Mouse (Mus musculus) olfactory bulb, adult 2 months (tissue): ENCODE results near the gene Ankrd17. TPM values are rescaled to one million over a fixed set of nuclear protein-coding genes. Genes with fewer than 3 reads are reported as not detected.
"Not testable (repeated sequence)": the region's sequence is repeated elsewhere in the genome, so short reads cannot be mapped to it uniquely, and the experiment has no call there.

Experiments
- H3K27ac ChIP-seq: fragments of 200-500 bp; 2 replicates; pipeline ENCODE4 v1.5.1; 2012; ENCODE audit warnings: low read depth, low read length; ENCODE audit not compliant: insufficient read depth
- H3K4me1 ChIP-seq: fragments of 200-500 bp; 2 replicates; pipeline ENCODE4 v1.6.1; 2012; ENCODE audit warnings: low read length; ENCODE audit not compliant: control insufficient read depth, insufficient read depth
- H3K4me3 ChIP-seq: fragments of 200-500 bp; 2 replicates; pipeline ENCODE4 v1.5.1; 2012; ENCODE audit warnings: mild to moderate bottlenecking, low read depth, low read length, moderate library complexity; ENCODE audit not compliant: insufficient read depth
- CTCF ChIP-seq: fragments of 200-500 bp; IDR thresholded peaks from 2 replicates; pipeline ENCODE4 v1.5.1; 2012; ENCODE audit warnings: low read depth, mild to moderate bottlenecking, low read length, moderate library complexity; ENCODE audit not compliant: insufficient read depth
- POLR2A ChIP-seq: fragments of 200-500 bp; IDR thresholded peaks from 2 replicates; pipeline ENCODE4 v1.6.1; 2012; ENCODE audit warnings: mild to moderate bottlenecking, low read depth, low read length, moderate library complexity; ENCODE audit not compliant: insufficient read depth
- WGBS: fragments of 180-500 bp; shearing (Covaris S2); methylation state at CpG from one replicate; pipeline ENCODE4 v1.1.7; 2018; 5-methylcytosine and 5-hydroxymethylcytosine counted together
- polyA plus RNA-seq: library from polyadenylated mRNA; stranded (reverse); fragments of >200 nt; gene quantifications from 2 replicates; pipeline ENCODE4 v1.2.4, GENCODE M21; 2012; ENCODE audit warnings: low replicate concordance; ENCODE audit not compliant: missing spikeins, insufficient read depth, insufficient read length

Ankrd17 gene
- polyA plus RNA-seq, 1 experiment, result not detected

DNA sequence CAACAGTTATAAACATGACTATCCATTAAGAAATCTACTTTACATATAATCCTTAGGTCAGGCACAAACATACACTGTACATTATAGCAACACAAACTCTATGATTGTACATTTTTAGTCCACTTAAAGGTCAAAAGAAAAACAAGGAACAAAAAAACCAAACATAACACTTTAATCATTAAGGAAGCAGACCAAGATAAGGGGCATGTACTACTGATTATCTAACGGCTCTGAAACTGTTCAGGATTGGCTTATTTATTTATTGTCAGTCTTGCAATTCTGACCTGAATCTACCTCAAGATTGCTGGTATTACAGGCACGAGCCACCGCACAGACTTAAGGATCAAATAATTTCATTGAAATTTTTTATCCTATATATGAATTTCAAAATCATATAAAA is 87.0 kb downstream of the Ankrd17 start:
- TF ChIP-seq CTCF (no peak), POLR2A (no peak)
- H3K27ac ChIP-seq, result no peak overlapping the region
- H3K4me1 ChIP-seq, result no peaks in the 10 kb centered on the region
- H3K4me3 ChIP-seq, result no peak overlapping the region
- 85% methylated on average over 3 of the region's 3 CpGs for WGBS

DNA sequence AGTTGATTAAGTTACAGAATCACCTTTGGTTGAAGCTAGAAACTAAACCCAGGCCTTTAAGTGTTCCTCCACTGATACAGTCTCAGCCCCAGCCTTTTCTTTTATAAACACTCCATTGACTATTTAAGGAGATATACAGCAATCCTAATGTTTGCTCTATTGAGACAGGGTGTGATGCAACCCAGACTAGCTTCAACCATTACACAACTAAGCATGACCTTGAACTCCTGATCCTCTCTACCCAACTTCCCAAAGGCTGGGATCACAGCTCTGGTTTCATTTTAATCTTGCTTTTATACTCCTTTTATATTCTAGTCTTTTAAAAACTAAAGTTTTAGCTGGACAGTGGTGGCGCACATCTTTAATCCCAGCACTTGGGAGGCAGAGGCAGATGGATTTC is 88.9 kb downstream of the Ankrd17 start:
- WGBS, result 95% methylated on average over 1 of the region's 1 CpGs
- H3K27ac ChIP-seq, result no peak overlapping the region
- TF ChIP-seq CTCF (no peak), POLR2A (no peak)
- H3K4me1 ChIP-seq, result no peaks in the 10 kb centered on the region
- H3K4me3 ChIP-seq, result no peak overlapping the region

DNA sequence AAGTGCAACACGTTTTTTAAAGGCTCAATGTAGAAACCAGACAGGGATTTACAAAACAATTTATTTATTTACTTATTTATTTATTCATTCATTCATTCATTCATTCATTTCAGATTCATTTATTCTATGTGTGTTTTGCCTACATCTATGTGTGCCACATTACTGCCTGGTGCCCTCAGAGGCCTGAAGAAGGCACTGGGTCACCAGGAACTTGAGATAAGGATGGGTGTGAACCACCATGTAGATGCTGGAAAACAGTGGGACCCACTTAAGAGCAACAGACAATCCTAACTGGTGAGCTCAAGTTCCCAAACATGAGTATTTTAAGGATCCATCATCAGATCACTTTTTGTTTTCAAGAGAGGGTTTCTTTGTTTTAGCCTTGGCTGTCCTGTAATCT is 91.6 kb downstream of the Ankrd17 start:
- TF ChIP-seq POLR2A (no peak), CTCF (no peak)

DNA sequence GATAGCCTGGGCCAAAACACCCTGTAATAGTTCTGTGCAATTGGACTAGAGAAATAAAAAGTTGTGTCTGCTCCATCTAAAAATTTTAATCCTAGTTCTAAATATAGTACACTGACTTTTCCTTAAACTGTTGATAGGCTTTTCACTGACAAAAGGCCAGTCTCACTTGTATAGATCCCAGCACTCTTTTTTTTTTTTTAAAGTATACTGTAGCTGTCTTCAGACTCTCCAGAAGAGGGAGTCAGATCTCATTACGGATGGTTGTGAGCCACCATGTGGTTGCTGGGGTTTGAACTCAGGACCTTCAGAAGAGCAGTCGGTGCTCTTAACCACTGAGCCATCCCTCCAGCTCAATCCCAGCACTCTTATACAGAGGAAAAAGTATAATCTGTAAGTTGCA is 104.1 kb downstream of the Ankrd17 start:
- not testable (repeated sequence) for H3K27ac ChIP-seq, H3K4me1 ChIP-seq, H3K4me3 ChIP-seq
- WGBS, result 79% methylated on average over 2 of the region's 2 CpGs

More for the DNA sequence above, 91.6 kb downstream of the Ankrd17 start:
- Histone ChIP-seq H3K27ac (no peak overlapping the region), H3K4me3 (no peak overlapping the region), H3K4me1 (no peaks in the 10 kb centered on the region)
- WGBS, result 77% methylated on average over 1 of the region's 1 CpGs

DNA sequence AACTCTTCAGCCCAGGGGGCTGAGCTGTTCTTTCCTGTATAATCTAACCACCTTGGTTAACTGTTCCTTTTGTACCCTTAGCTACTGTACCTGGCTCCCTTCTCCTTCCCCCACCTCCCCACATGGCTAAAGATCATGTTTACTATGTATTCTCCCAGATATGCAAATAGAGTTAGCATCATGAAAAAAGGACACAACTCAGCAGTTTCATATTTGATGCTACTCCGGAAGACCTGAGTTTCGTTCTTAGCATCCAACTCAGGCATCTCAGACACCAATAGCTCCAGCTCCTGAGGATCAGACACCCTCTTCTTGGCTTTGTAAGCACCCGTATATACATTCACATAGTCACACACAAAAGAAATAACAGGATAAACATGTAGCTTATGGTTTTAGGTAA is 109.4 kb downstream of the Ankrd17 start:
- Histone ChIP-seq H3K4me3 (no peak overlapping the region), H3K27ac (no peak overlapping the region), H3K4me1 (no peaks in the 10 kb centered on the region)
- TF ChIP-seq CTCF (no peak), POLR2A (no peak)
- WGBS, result 96% methylated on average over 3 of the region's 3 CpGs

DNA sequence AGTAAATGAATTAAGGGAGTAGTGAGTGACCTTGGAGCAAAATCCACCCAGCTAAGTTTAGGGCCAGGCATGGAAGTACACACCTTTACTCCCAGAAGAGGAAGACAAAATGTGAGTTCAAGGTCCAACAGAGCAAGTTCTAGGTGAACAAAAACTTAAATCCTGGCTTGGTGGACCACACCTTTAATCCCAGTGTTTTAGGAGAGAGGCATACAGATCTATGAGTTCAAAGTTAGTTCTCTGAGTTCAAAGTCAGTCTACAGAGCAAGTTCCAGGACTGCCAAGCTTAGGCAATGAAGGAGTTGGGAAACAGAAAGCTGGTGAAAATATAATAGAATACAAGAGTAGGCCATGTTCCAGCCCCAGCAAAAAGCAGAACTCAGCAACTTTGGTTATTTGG is 118.9 kb downstream of the Ankrd17 start:
- no peaks in the 10 kb centered on the region for H3K4me1 ChIP-seq
- H3K27ac ChIP-seq, result no peak overlapping the region
- H3K4me3 ChIP-seq, result no peak overlapping the region
- TF ChIP-seq POLR2A (no peak), CTCF (no peak)

DNA sequence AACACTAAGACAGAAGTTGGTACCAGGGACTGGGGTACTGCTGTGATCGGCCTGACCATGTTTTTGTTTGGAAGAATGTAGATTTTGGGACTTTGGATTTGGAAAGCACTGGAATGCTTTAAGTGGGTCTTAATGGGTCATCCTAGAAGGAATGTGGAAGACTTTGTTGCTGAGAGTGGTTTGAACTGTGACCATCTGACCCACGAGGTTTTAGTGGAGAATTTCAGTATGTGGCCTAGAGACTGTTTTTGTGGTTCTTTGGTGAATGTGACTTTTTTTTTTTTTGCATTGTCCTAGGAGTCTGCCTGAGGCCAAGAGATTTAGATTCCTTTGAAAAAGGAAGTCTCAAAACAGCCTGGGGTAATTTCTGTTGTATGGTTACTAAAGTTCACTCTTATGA is 119.4 kb downstream of the Ankrd17 start:
- WGBS, result 79% methylated on average over 2 of the region's 2 CpGs
- TF ChIP-seq POLR2A (no peak), CTCF (no peak)
- Histone ChIP-seq H3K4me1 (no peaks in the 10 kb centered on the region), H3K27ac (no peak overlapping the region), H3K4me3 (no peak overlapping the region)

DNA sequence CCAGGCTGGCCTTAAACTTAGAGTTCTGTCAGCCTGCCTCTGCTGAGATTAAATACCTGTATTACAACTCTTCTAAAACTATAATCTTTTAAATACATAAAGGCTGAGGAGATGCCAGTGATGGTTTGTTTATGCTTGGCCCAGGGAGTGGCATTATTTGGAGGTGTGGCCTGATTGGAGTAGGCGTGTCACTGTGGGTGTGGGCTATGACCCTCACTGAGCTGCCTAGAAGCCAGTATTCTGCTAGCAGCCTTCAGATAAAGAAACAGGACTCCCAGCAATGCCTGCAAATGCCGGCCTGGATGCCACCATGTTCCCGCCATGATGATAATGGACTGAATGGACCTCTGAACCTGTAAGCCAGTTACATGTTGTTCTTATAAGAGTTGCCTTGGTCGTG is 119.8 kb downstream of the Ankrd17 start:
- H3K4me3 ChIP-seq, result no peak overlapping the region
- WGBS, result 92% methylated on average over 4 of the region's 4 CpGs
- no peaks in the 10 kb centered on the region for H3K4me1 ChIP-seq
- H3K27ac ChIP-seq, result no peak overlapping the region
- TF ChIP-seq CTCF (no peak), POLR2A (no peak)

DNA sequence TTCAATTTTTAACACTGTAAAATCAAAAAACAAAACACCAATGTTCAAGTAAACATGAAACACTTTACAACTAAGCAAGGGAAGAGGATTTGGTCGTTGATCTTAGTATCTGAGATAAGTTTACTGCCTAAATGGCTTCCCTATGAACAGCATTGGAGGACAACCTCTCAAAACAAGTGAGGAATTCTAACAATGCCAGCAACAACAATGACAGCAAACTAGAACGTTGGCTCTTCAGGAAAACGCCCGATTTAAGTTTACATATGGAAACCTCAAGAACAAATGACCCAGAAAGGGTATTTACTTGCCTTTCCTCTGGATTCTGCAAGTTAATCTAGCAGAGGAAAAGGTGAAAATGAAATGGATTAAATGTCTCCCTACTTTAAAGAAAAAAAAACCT is 121.0 kb downstream of the Ankrd17 start:
- H3K4me3 ChIP-seq, result no peak overlapping the region
- TF ChIP-seq POLR2A (no peak), CTCF (no peak)
- H3K27ac ChIP-seq, result no peak overlapping the region
- H3K4me1 ChIP-seq, result no peaks in the 10 kb centered on the region
- WGBS, result 79% methylated on average over 4 of the region's 4 CpGs

DNA sequence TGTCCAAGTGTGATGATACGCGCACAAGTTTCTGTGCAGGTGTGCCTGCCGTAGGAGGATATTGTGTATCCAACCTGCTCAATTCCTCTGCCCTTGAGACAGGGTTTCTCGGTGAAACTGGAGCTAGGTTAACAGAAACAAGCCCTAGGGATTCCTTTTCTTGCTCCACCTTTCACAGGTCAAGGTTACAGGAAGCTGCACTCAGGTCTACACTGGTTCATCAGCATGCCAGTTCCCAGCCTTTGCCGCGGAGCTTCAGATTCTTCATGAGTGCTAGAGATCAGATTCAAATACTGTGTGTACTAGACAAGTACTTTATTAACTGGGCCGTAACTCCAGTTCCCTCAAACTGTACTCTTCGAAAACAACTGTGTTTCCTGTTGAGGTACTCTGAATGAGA is 131.2 kb downstream of the Ankrd17 start:
- H3K27ac ChIP-seq, result no peak overlapping the region
- TF ChIP-seq POLR2A (no peak), CTCF (no peak)
- no peaks in the 10 kb centered on the region for H3K4me1 ChIP-seq
- H3K4me3 ChIP-seq, result no peak overlapping the region
- WGBS, result 94% methylated on average over 8 of the region's 8 CpGs

DNA sequence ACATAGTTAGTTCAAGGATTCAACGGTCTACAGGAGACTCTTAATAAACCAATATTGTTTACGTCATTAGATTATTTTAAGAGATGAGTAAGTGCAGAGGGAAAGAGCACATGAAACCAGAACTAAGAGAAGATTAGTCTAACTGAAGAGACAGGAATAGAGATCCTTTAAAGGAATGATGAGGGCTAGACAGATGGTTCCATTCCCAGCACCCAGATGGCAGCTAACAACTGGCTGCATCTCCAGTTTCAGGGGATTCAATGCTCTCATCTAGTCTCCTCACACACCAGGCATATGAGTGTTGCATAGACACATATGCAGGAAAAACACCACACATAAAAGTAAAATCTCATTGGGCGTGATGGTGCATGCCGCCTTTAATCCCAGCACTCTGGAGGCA is 133.1 kb downstream of the Ankrd17 start:
- WGBS, result 96% methylated on average over 4 of the region's 4 CpGs
- H3K4me1 ChIP-seq, result no peaks in the 10 kb centered on the region
- no peak overlapping the region for H3K4me3 ChIP-seq
- no peak for TF ChIP-seq CTCF
- TF ChIP-seq POLR2A, result no peak
- no peak overlapping the region for H3K27ac ChIP-seq
